Mouse (Mus musculus): Measurements from ENCODE around the gene Nf2. TPM values are rescaled to one million over a fixed set of nuclear protein-coding genes. Genes with fewer than 3 reads are reported as not detected.

Nf2 gene
- polyA plus RNA-seq (2015; fragmentation: Illumina TruSeq; extraction: RNeasy Lipid Tissue Mini Kit (QIAGEN cat#74804); ENCODE audit: low read depth, low replicate concordance), result 61.5 TPM

GRCm38 (mm10) chr11:4849258-4849943, at the start of gene Nf2:
TSS of gene Nf2 (minus strand) at chr11:4849536.

GRCm38 (mm10) chr11:4894848-4895816, 45.8 kb upstream of the Nf2 start, which contains the start of gene Thoc5:
TSS of gene Thoc5 (plus strand) at chr11:4895320.

GRCm38 (mm10) chr11:4873755-4874475, 24.6 kb upstream of the Nf2 start, which contains the start of gene Nipsnap1:
TSS of gene Nipsnap1 (plus strand) at chr11:4873951.

GRCm38 (mm10) chr11:4746733-4747132, 102.6 kb downstream of the Nf2 start, which contains the start of gene Cabp7:
TSS of gene Cabp7 (minus strand) at chr11:4746778.

Other genes with a start within 250 kb of the Nf2 start
- not detected for gene Gm11032, start 229.5 kb downstream of the Nf2 start, polyA plus RNA-seq (2015; fragmentation: Illumina TruSeq; extraction: RNeasy Lipid Tissue Mini Kit (QIAGEN cat#74804); ENCODE audit: low read depth, low replicate concordance)
- 16.6 TPM for gene Ascc2, start 211.8 kb downstream of the Nf2 start, polyA plus RNA-seq (2015; fragmentation: Illumina TruSeq; extraction: RNeasy Lipid Tissue Mini Kit (QIAGEN cat#74804); ENCODE audit: low read depth, low replicate concordance)
- 897 TPM for gene Uqcr10, start 145.2 kb downstream of the Nf2 start, polyA plus RNA-seq (2015; fragmentation: Illumina TruSeq; extraction: RNeasy Lipid Tissue Mini Kit (QIAGEN cat#74804); ENCODE audit: low read depth, low replicate concordance)
- 50.6 TPM for gene Zmat5, start 144.9 kb downstream of the Nf2 start, polyA plus RNA-seq (2015; fragmentation: Illumina TruSeq; extraction: RNeasy Lipid Tissue Mini Kit (QIAGEN cat#74804); ENCODE audit: low read depth, low replicate concordance)
- gene Cabp7, start 102.8 kb downstream of the Nf2 start, polyA plus RNA-seq (2015; fragmentation: Illumina TruSeq; extraction: RNeasy Lipid Tissue Mini Kit (QIAGEN cat#74804); ENCODE audit: low read depth, low replicate concordance), result 49.2 TPM
- gene Nipsnap1, start 24.4 kb upstream of the Nf2 start, polyA plus RNA-seq (2015; fragmentation: Illumina TruSeq; extraction: RNeasy Lipid Tissue Mini Kit (QIAGEN cat#74804); ENCODE audit: low read depth, low replicate concordance), result 110 TPM
- 37.5 TPM for gene Thoc5, start 45.8 kb upstream of the Nf2 start, polyA plus RNA-seq (2015; fragmentation: Illumina TruSeq; extraction: RNeasy Lipid Tissue Mini Kit (QIAGEN cat#74804); ENCODE audit: low read depth, low replicate concordance)
- gene Nefh, start 98.5 kb upstream of the Nf2 start, polyA plus RNA-seq (2015; fragmentation: Illumina TruSeq; extraction: RNeasy Lipid Tissue Mini Kit (QIAGEN cat#74804); ENCODE audit: low read depth, low replicate concordance), result 62.0 TPM
- 110 TPM for gene Ap1b1, start 137.3 kb upstream of the Nf2 start, polyA plus RNA-seq (2015; fragmentation: Illumina TruSeq; extraction: RNeasy Lipid Tissue Mini Kit (QIAGEN cat#74804); ENCODE audit: low read depth, low replicate concordance)
- 54.3 TPM for gene Rasl10a, start 208.6 kb upstream of the Nf2 start, polyA plus RNA-seq (2015; fragmentation: Illumina TruSeq; extraction: RNeasy Lipid Tissue Mini Kit (QIAGEN cat#74804); ENCODE audit: low read depth, low replicate concordance)
- gene Gas2l1, start 215.8 kb upstream of the Nf2 start, polyA plus RNA-seq (2015; fragmentation: Illumina TruSeq; extraction: RNeasy Lipid Tissue Mini Kit (QIAGEN cat#74804); ENCODE audit: low read depth, low replicate concordance), result 61.8 TPM
- gene Rhbdd3, start 249.4 kb upstream of the Nf2 start, polyA plus RNA-seq (2015; fragmentation: Illumina TruSeq; extraction: RNeasy Lipid Tissue Mini Kit (QIAGEN cat#74804); ENCODE audit: low read depth, low replicate concordance), result 21.1 TPM
- 299 TPM for gene Ewsr1, start 249.7 kb upstream of the Nf2 start, polyA plus RNA-seq (2015; fragmentation: Illumina TruSeq; extraction: RNeasy Lipid Tissue Mini Kit (QIAGEN cat#74804); ENCODE audit: low read depth, low replicate concordance)